Mouse (Mus musculus): ENCODE results near the gene Efcc1.

Efcc1 gene

GRCm38 (mm10) chr6:87797321-87797720 lies 66.7 kb downstream of the Efcc1 start:
- ATAC-seq (ENCODE audit: insufficient number of reproducible peaks, low FRiP score, low TSS enrichment), result no peak

- no peak for ATAC-seq (ENCODE audit: insufficient number of reproducible peaks, low FRiP score, low TSS enrichment)
These were observed 68.9 kb downstream of the Efcc1 start for GRCm38 (mm10) chr6:87799576-87799975.

GRCm38 (mm10) chr6:87802462-87802861 lies 71.8 kb downstream of the Efcc1 start:
- no peak for ATAC-seq (ENCODE audit: insufficient number of reproducible peaks, low FRiP score, low TSS enrichment)

- ATAC-seq (ENCODE audit: insufficient number of reproducible peaks, low FRiP score, low TSS enrichment), result no peak
These were observed 73.4 kb downstream of the Efcc1 start for GRCm38 (mm10) chr6:87804036-87804435.

GRCm38 (mm10) chr6:87804886-87805285 lies 74.2 kb downstream of the Efcc1 start:
- no peak for ATAC-seq (ENCODE audit: insufficient number of reproducible peaks, low FRiP score, low TSS enrichment)

GRCm38 (mm10) chr6:87805448-87805847 lies 74.8 kb downstream of the Efcc1 start:
- no peak for ATAC-seq (ENCODE audit: insufficient number of reproducible peaks, low FRiP score, low TSS enrichment)

All from cerebellum, adult (tissue).